Mouse (Mus musculus) frontal cortex, postnatal 14 days (tissue): ENCODE data around the gene Tmem38b.

Experiments
- DNase-seq, 2 experiments: peaks; one replicate each; pipeline ENCODE4 v3.0.0; 2022; ENCODE audit warnings: low spot score in 2 of 2

Tmem38b gene

GRCm38 (mm10) chr4:53884351-53885245, 58.8 kb downstream of the Tmem38b start:
- peak in 1 of 2 experiments; percentile 41 for DNase-seq

GRCm38 (mm10) chr4:53886342-53887088, 60.7 kb downstream of the Tmem38b start:
- no peak for DNase-seq

- DNase-seq: no peak
Observed at GRCm38 (mm10) chr4:53895335-53895734, 69.5 kb downstream of the Tmem38b start.

- no peak for DNase-seq
Observed at GRCm38 (mm10) chr4:53896150-53896833, 70.4 kb downstream of the Tmem38b start.

- no peak for DNase-seq
Observed at GRCm38 (mm10) chr4:53900386-53900971, 74.6 kb downstream of the Tmem38b start.

- DNase-seq: no peak
Observed at GRCm38 (mm10) chr4:53904335-53904734, 78.5 kb downstream of the Tmem38b start.

GRCm38 (mm10) chr4:53905537-53905936, 79.7 kb downstream of the Tmem38b start:
- DNase-seq: no peak

GRCm38 (mm10) chr4:53907071-53907470, 81.2 kb downstream of the Tmem38b start:
- no peak for DNase-seq
